Mouse (Mus musculus) CD4-positive naive resting alpha-beta T cell, adult 76 days (primary cell): ENCODE data around the gene Zkscan16. TPM values are rescaled to one million over a fixed set of nuclear protein-coding genes. Genes with fewer than 3 reads are reported as not detected.

Source experiments
- total RNA-seq: library from RNA; stranded (reverse); gene quantifications from one replicate; pipeline ENCODE4 v1.2.4, GENCODE M21; 2023

The Zkscan16 gene
- total RNA-seq, result not detected

DNA sequence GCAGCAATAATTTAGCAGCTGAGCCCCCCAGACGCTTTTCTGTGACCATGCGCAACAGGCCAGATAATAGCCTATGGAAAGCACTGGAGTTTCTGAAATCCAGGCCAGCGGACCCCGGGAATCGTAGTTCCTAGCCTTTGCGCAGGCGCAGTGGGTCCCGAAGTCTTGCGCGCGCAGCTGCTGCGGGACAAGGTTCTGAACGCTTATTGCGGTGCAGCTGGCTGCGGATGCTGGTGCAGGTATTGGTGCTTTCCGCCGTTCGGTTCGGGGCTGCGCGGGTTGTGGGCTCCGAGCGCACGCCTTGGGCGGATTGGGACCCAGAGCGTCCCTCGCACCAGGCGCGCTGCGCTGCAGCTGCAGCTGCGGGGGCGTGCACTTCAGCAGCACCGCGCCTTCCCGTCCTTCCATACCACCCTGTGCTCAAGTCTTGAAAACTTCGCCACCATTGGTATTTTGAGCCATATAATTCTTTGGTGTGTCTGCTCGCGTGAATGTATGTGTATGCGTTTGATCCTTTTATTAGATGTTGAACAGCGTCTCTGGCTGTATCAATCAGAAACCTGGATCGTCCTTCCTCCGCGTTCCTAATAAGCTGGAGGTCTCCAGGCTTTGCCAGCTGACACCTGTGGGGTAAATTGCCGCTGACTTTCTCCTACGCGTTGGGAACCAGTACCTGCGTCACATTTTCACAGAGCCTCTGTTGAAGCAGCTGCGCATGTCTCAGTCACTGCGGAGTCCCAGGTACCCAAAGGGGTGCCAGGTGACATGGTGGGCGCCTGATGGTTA is at the start of gene Zkscan16:
Zkscan16 (plus strand) TSS at position 209 of the 786 bp plus-strand sequence.

DNA sequence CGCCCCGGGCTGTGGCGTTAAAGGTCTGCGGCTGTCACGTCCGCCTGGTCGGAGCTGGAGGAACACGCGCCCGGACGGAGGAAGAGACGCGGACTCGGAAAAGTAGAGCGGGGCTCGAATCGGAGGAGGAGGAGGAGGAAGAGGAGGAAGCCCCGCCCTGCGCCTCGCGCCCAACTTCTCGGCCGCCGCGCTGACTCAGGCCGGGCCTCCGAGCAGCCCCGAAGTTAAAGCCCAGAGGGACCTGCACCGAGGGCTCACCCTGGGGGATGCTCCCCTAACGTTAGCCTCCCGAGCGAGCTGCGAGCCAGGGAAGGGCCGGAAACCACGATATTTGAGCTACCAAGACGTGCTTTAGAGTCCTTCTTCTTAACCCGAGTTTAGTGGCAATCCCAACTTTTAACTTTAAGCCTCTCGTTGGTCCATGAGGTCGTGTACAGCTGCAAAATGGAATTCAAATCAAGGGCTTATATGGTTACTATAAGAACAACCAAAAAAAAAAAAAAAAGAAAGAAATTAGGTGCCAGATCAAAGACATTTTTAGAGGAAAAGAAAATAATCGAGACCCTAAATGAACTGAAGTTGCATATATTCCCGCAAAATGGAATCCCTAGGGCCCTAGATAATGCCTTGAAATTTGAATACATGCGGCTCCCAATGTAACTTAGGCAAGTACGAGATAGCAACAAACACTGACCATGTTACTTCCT is 30.6 kb upstream of the Zkscan16 start, which contains the start of gene Ecpas:
Ecpas (minus strand) TSS at position 121 of the 707 bp plus-strand sequence.

DNA sequence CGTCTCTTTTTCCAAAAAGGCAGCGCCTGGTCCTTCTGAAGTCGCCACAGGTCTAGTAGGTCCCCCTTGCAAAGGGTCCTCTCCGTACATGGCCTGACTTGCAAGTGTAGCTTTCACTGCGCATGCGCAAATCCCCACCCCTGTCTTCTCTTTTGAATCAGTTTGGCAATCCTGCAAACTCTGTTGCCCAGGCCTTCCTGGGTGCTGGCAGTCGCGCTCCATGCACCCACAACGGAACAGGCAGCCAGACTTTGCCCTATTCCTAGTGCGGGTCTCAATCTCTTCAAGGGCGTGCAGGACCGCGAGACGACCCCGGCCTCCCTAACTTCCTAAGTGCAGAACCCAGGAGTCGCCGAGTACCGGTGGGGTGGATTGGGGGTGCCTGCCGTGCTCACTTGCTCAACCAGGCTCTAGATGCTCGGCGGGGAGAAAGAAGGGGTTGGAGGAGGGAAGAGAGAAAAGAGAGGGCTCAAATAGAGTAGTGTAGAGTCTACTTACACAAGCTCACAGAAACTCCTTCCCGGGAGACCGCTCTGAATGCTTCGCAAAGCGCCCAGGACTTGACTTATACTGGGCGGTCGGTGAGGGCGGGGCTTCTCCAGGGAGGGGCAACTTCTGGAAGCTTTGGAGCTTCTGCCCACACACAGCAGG is 43.2 kb downstream of the Zkscan16 start, which contains the start of gene Ptgr1:
Ptgr1 (minus strand) TSS at position 580 of the 651 bp plus-strand sequence.

DNA sequence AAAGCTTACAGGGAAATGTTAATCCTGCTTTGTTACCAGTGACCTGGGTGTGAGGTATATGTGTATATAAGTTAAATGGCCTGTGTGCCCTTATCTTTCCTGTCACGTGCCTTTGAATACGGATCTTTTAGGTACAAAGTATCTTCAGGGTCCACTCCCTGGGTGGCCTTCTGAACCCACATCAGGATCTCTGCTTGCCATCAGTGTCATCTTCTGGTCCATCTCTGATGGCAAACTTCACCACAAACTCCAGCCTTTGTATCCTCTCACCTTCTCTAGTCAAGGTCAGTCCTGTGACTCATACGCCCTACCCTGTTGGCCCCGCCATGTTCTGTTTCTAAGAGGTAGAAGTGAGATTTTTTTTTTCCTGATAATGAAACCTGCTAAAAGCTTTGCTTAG is 51.3 kb downstream of the Zkscan16 start, which contains the start of gene Dnajc25:
Dnajc25 (plus strand) TSS at position 301 of the 400 bp plus-strand sequence.

DNA sequence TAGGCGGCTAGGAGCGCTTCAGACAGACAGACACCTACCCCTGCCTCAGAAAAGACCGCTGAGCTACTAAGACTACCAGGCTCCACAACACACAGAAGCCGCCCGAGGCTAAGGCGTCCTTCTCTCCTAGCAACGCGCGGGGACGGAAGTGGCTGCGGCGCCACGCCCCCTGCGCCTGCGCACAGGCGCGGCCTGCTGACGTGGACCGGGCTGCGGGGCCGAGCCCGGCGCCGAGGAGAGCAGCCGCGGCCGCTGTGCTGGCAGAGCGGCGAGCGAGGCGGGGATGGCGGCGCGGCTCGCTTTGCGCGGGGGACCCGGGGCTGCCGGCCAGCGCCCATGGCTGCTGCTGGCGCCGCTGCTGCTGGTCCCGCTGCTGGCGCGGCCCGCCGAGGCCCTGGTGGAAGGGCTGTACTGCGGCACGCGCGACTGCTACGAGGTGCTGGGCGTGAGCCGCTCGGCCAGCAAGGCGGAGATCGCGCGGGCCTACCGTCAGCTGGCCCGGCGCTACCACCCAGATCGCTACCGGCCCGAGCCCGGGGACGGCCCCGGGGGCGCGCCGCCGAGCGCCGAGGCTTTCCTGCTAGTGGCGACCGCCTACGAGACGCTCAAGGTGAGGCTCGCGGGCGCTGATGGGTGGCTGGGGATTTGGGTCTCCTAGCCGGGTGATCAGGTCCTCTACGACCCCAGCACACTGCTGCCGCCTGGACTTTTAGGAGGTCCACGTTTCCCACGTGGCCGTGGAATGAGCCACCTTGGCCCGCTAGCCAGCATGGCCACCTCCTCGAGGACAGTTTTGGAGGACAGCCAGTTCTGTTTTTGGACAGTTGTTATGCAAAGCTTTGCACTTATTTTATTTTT is 59.7 kb downstream of the Zkscan16 start, which contains the start of gene Gm20503:
Gm20503 (plus strand) TSS at position 263 of the 858 bp plus-strand sequence.

Other genes with a start within 250 kb of the Zkscan16 start
- 0.38 TPM for gene Olfr267, start 155.9 kb upstream of the Zkscan16 start, total RNA-seq
- gene Ecpas, start 30.9 kb upstream of the Zkscan16 start, total RNA-seq, result 85.3 TPM
- 1.4 TPM for gene Ptgr1, start 43.5 kb downstream of the Zkscan16 start, total RNA-seq
- gene Dnajc25, start 51.4 kb downstream of the Zkscan16 start, total RNA-seq, result 8.5 TPM
- gene Gm20503, start 59.6 kb downstream of the Zkscan16 start, total RNA-seq, result not detected
- 34.7 TPM for gene Gng10, start 91.5 kb downstream of the Zkscan16 start, total RNA-seq
- not detected for gene AI481877, start 195.4 kb downstream of the Zkscan16 start, total RNA-seq
- gene Ugcg, start 245.6 kb downstream of the Zkscan16 start, total RNA-seq, result 386 TPM